Mouse (Mus musculus): ENCODE results near the gene Kti12.
A peak's percentile ranks its signal among the peaks of the same experiment; 100 is the strongest.

Kti12 gene

GRCm38 (mm10) chr4:108869730-108870374 is 22.3 kb downstream of the Kti12 start:
- peak; percentile 45 to 86 for DNase-seq

- no peak for DNase-seq
These were observed 26.2 kb downstream of the Kti12 start for GRCm38 (mm10) chr4:108873746-108874145.

DNA sequence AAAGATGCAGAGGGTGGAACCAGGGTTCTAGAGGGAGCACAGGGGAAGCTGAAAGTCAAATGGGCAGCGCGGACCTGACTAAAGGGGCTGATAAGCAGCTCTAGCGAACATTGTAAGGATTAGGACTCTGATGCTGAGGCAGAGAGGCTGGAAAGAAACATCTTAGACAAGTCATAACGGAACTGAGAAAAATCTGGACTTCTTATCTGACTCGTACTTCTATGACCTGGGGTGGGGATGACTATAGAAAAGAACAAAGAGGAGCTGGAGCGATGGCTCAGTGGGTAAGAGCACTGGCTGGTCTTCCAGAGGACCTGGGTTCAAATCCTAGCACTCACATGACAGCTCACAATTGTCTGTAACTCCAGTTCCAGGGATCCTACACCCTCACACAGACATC is 30.3 kb downstream of the Kti12 start:
- DNase-seq: no peak

DNA sequence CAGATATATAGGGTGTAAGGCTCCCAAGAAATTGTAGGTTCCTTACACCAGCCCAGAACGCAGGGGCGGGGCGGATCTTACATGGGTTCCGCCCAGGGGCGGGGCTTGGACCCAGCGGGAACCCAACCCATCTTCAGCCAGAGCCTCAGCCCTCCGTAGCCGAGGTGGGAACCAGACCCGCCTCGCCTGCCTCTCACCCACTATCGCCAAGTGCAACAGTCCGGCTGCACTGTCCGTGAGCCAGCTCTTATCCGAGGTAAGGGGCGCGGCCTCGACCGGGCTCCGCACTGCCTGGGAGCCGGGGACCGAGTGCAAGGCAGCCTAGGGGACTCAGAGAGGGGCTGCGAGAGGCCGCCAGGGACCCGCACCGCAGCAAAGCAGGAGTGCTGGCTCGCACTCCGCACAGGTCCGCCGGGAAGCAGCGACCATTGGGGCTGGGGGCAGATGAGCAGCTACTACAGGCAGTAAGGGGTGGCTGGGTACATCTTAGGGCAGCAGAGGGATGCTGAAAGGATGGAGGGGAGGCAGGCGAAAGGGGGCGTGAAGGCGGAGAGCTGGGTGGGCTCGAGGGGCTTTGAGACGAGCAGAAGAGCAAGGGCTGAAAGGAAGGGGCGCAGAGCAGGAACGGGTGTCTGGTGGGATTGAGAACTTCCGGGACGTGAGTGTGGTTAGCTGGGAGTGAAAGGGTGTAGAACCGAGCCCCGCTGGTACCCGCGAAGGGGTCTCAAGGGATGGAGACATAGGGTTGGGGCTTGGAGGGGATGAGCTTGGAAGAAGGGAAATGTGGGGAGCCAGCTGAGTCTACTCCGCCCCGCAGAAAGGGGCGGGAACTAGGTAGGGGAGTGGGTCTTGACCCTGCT is 31.6 kb downstream of the Kti12 start, which contains the start of gene Rab3b:
Gene Rab3b, plus strand, starts transcription at position 101 of the 860 bp plus-strand sequence.
- peak; percentile 47 to 57 for DNase-seq

GRCm38 (mm10) chr4:108883815-108884214 is 36.2 kb downstream of the Kti12 start:
- no peak for DNase-seq

GRCm38 (mm10) chr4:108887456-108887855 is 39.9 kb downstream of the Kti12 start:
- DNase-seq: no peak

GRCm38 (mm10) chr4:108890876-108891275 is 43.3 kb downstream of the Kti12 start:
- DNase-seq: no peak
